Mouse (Mus musculus): ENCODE measurements around the gene Msi2.

The Msi2 gene

GRCm38 (mm10) chr11:88532016-88532415 lies 186.3 kb downstream of the Msi2 start:
- no peak for DNase-seq

- no peak for DNase-seq
Observed at GRCm38 (mm10) chr11:88530032-88530431, 188.3 kb downstream of the Msi2 start.

- no peak for DNase-seq
Observed at GRCm38 (mm10) chr11:88528522-88529101, 189.7 kb downstream of the Msi2 start.

GRCm38 (mm10) chr11:88526711-88527110 lies 191.6 kb downstream of the Msi2 start:
- no peak for DNase-seq

- no peak for DNase-seq
Observed at GRCm38 (mm10) chr11:88524790-88525575, 193.3 kb downstream of the Msi2 start.

DNA sequence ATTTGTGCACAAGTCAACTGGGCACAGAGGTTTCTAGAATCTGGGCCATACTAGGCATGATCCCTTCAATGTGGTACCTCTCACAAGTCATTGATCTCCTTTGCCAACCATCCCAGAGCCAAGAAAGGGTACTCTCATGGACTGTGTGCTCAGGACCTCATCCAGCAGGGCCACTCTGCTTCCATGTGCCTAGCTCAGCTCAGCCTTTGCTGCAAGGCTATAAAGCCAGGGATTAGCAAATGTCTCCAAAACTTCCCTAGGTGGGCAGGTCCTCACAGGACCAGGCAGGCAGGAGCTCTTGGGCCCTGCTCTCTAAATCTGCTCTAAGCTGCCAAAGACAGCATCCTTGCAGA lies 193.9 kb downstream of the Msi2 start:
- no peak for DNase-seq

DNA sequence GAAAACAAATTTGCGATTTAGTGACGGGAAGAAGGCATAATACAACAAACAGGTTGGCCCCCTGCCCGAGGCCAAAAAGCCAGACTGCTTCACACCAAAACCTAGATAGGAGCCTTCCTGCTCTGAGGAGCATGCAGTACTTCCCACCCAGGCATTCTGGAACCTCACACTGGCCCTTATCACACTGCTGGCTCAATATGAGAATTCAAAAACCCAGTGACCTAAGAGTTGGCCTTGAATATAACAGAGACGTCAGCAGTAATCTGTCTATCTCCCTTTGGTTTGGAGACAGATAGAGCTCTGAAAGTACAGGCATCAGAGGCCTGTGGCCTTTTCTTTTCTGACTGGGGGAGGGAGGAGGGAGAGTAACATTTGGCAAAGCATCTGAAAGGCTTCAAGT lies 194.4 kb downstream of the Msi2 start:
- DNase-seq = no peak

- DNase-seq = peak; percentile 43
Observed at GRCm38 (mm10) chr11:88523511-88523910, 194.8 kb downstream of the Msi2 start.

DNA sequence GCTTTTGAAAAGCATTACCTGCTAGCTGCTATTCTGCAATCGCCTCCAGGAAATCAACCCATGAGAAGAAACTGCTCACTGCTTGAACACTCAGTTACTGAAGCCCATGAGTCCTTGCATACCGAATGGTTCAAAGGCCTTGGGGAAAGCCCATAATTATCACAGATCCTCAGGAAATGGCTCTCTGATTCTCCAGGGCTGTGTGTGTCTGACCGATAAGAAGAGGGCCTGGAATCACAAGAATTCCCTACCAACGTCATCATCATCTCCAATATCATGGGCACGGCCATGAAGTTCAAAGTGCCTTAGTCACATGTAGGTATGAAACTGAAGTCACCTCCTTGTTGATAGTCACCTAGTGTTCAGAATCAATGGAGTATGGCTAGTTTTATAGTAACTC lies 196.2 kb downstream of the Msi2 start:
- no peak for DNase-seq

DNA sequence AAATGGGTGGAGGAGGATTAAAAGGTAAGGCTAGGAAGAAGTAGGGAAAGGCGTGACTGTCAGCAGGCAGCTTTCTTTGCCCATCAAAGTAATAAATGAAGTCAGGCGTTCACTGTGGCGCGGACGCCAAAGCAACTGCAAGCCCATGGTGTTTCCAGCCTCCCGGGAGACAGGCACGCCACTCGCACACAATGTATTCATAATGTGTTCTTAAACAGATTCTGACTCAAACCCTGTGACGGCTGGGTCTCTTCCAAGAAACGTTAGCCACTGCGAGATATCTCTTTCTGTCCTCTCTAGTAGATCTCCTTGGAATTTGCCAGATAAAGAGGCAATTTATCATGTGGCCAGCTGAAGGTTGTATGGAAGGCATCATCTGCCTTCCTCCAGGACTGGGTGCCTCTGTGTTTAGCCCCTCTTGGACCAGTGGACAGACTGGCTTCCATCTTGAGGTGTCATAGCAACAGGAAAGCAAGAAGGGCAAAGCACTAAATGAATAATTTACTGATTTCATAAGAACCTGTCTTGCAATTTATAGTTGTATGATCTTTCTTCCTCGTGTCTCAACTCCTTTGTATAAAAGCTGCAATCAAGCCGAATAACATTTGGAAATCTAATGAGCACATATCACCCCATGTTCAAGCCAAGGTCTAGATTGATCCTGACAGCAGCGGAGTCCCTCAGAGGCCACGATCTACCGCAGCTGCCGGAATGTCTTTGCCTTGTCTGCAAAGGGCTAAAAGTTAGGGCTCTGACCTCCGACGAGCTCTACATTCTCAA lies 197.2 kb downstream of the Msi2 start:
- DNase-seq = no peak

DNA sequence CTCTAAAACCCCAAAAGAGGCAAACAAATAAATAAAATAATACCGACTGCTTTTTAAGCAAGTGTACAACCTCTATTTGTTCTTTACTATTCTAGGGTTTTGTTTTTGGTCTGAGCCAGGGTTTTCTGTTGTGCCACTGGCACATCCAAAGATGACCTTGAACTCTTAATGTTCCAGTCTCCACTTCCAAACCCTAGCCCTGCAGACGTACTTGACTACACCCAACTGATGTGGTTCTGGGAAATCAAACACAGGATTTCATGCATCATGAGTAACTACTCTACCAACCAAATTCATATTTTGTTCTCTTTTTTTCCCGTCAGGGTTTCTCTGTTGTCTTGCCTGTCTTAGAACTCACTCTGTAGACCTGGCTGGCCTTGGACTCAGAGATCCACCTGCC lies 200.0 kb downstream of the Msi2 start:
- DNase-seq = no peak

DNA sequence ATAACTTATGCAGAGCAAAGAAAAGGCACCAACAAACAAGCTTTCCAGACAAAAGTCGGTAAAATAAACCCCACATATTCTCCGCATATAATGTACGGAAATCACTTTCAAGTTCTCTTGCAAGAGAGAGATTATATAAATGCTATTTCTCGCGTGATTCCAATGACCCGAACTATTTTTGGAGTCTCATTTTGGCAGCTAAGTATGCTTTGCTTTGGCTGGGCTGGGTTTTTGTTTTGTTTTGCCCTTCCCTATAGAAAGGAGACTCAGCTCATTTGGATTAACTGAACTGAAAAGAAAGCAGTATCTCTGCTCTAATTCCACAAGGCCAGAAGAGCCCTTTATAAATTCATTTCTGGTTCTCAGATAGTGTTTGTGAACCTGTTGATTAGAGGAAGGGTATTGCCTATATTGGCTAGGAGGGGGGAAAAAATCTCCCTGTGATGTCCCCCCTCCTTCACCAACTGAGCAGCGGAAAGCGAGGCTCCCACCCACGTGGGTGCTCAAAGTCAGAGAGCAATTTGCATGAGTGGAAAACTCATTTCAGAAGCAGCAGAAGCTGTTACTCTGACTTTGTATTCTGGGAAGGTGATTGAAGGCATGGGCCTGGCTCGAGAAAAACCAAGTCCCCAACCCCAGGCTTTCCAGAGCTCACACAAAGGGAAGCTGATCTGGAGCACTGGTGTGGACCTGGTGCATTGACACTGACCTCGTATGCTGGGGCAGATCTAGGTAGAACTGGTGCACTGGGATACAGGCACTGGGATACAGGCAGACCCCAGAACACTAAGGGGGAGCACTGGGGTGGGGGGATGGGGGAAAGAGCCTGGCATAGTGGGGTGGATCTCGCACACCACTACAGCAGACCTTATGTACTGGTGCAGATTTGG lies 201.5 kb downstream of the Msi2 start:
- no peak for DNase-seq

DNA sequence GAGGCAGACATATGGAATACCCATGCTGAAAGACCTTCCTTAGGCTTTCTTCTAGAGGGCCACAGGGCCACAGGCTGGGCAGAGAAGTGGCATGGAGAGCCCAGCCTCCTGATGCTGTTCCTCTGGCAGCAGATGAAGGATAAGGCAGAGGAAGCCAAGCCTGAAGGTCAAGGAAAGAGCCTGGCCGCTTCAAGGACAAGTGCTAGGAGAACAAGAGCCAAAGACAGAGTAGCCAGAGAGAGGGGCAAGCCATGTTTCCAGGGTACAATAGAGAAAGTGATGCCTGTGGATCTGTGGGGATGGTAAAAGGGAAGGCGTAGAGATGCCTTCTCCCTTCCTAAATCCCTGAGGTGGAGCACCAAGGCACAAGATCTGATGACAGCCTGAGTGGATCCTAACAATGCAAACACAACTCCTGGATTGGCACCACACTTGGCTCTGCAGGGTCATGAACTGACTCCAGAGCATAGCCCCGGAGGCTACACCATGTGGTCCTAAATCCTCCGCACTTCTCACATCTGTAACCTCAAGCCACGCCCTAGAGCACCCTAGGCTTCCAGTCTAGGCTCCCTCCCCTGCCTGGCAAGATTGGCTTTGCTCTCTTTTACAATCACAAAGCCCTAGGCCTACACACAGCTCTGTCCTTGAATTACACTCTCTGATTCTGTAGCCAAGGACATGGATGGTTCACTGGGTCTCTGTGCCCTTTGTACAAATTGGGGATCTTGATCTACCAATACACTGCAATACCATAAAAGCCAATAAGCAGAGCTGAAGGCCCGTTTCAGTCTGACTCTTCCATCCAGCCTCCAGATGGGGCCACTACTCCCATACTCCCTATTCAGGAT lies 202.4 kb downstream of the Msi2 start:
- DNase-seq = no peak

DNA sequence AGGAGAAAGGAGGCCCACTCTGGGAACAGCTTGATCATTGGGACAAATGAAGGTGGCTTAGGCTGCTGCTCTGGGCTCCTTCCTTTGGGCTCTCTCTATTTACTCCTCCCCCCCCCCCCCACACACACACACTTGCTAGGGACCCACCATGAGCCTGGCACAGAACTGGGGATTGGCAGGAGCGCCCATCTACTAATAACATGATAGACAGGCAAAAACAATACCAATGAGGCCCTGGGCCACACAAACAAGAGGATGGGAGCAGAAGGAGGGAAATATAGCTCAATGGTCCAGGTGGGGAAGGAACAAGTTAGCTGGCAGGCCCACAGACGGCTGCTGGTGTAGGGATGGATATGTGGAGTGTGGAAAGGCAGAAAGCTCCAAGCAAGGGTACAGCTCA lies 203.0 kb downstream of the Msi2 start:
- DNase-seq = no peak

DNA sequence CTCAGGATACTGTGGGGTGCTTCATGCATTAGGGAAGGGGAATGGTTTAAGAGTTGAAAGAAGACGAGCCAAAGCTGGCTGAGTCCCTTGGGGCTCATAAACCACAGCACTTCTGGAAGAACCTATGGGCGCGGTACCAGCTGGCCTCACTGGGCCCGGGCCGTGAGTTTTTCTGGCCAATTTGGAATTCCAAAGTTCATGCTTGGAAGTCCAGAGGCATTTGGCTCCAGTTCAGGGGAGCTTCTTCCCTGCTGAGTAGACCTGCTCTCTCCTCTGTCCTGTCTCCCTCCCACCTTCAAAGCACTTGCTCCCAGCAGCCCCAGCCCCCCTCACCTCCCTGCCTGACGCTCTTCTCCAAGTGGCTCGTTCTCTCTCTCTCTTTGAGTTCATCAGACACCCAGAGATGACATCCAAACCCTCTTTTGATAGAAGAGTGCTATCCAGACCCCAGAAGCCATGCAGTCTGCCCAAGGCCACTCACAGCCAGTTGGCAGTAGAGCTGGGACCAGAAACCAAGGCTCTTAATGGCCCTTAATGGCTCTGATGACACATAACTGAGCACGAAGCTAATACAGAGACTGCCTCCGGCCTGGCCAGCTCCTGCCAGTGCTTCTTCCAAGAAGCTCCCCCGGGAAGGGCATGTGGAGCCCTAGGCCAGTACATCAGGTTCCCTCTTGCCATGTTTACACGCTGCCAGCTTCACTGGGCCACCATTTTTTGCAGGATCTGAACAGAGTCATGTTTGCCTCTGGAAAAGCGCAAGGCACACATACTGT lies 204.0 kb downstream of the Msi2 start:
- no peak for DNase-seq

DNA sequence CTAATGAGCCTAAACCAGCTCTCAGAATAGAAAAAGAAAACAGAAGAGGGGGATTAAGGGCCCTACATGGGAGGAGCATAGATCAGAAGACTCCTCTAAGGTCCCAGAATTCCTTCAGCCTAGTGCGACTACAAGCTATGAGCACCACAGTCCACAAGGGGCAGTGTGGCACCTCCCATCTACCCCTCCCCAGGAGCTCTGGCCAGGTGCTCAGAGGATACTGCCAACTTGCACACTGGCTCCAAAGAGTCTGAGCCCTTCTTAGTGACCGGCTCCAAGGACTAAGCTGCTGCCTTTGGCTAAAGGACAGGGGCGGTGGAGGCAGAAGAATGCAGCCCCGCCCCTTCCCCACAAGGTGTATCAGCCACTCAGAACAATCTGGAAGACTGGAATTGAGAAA lies 205.7 kb downstream of the Msi2 start:
- peak; percentile 71 for DNase-seq

DNA sequence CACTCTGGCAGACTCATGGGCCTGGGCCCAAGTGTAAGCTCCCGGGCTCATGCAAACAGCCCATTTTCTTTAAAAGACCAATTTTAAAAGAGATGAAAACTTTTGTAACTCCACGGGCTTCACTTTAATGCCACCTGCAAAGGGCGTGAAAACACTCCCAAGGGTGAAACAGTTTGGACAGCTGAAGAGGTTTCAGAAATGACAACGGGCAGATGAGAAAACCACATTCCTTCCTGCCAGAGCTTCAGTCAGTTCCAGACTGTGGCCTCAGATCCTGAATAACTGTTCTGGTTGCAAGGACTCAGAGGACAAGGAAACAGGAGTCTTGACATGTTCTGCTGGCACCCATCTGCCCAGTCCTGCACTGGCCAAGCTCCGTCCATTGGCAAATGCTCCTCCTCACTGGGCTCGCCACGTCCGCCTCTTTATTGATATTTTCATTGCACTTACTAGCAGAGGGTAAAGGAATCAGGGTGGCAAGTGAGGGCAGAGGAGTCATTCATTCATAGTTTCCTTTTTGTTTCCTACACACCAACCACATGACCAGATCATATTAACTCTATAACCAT lies 207.9 kb downstream of the Msi2 start:
- no peak for DNase-seq

- DNase-seq = no peak
Observed at GRCm38 (mm10) chr11:88509464-88509863, 208.8 kb downstream of the Msi2 start.

DNA sequence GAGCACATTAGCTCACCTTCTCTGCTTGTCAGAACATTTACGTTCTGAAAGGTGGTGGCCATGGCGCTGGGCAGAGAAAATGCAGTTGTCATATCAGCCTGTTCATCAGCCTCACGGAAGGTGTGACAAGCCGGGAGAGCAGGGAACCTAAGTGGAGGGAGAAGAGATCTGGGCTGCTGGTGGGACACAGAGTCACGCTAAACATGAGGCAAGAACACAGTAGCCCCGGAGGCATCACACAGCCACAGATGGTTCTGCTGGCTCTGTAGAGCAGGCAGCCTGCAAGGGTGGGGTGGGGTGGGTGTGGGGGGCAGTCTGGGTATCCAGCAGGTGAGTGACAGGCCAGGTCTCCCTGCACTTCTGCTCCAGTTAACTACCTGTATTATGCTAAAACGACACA lies 210.2 kb downstream of the Msi2 start:
- no peak for DNase-seq

DNA sequence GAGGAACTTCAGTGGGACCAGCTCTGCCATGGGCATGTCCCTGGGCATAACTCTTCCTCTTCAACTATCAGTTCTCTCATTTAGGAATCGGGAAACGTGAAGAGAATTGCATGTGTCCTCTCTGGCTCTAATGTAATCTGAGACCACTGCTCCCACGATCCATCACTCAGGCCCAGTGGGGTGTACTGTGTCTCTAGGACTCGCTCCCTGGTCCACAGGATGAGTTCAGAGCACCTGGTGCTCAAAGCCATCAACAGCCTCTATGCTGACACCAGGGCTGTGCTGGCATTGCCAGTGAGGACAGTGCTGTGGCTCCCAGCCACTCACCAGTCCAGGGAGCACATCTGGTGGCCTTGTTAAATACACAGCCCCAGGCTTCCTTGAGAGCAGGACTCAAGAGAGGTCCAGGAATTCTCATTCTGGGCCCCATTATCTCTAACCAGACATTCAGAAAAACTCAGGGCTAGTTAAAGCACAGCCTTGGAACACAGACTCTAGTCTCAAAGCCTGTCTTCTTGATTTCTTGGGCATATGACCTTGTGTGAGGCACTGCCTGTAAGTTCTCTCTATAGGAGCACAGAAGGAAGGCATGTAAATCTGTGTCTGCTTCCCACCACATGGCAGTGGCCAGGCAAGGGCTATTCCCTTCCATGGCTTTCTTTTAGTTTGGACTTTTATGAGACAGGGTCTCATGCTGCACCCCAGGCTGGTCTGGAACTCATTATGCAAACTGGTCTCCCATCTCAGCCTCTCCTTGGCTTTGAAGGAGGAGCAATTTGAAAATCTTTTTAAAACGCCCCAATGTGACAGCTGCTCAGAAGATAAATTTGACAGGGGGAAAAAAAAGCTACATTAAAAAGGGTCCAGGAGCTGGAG lies 211.5 kb downstream of the Msi2 start:
- DNase-seq = no peak

Data from cerebellum, adult 8-10 months (tissue).